Mouse (Mus musculus): ENCODE data around the gene Ptch1.

DNA sequence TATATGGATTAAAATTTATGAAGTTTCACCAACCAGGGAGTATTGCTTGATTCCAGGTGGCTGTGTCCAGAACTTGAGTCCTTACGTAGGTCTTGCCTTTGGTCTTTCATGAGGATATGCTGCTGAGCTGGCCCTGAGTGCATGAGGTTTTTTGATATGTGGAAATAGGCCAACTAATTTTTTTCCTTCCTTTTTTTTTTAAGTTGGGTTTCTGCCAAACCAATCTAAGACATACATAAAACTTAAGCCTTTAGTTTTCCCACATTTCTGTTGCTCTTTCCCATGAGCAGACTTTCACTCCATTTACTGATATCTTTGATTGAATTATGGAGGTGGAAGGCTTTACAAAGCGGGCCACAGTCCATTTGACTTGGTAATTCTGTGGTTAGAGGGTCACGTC lies 47.9 kb upstream of the Ptch1 start:
- TF ChIP-seq CTCF (IDR thresholded peaks at IDR 0.05; ENCODE audit: control insufficient read depth, insufficient read depth, insufficient read length) (no peak), USF1 (IDR thresholded peaks at IDR 0.05; ENCODE audit: low read depth) (no peak), MAX (IDR thresholded peaks at IDR 0.05) (no peak), MYOD1 (IDR thresholded peaks at IDR 0.05; ENCODE audit: control insufficient read depth, insufficient read length, low read depth) (no peak)

Data from C2C12 (cell line).